Mouse (Mus musculus): Measurements from ENCODE around the gene Gm9913. TPM values are rescaled to one million over a fixed set of nuclear protein-coding genes. Genes with fewer than 3 reads are reported as not detected.

Gene Gm9913
- polyA plus RNA-seq, 1 experiment = not detected

DNA sequence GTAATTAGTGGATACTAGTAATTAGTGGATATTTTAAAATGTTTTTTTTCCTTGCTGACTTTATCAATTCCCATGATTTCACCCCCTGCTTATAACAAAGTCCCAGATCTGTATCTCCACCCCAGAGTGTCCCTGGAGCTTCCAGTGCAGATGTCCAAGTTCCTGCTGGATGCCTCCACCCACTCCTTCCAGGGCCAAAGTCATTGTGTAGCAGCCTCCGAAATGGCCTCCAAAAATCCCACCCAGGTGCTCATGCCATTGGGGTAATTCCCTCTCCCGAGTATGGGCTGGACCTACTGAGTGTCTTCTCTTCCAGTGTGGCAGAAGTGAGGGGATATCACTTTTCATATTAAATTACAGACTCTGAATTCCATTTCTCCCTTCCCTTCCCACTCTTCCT, 5.9 kb downstream of the Gm9913 start:
- Histone ChIP-seq H3K4me1 (peaks cover 31% of the 10 kb centered on the region), H3K36me3 (replicated peaks; ENCODE audit: low read length) (no peaks in the 10 kb centered on the region), H3K27me3 (replicated peaks) (peaks cover 70% of the 10 kb centered on the region), H3K9me3 (no peaks in the 10 kb centered on the region), H3K4me3 (replicated peaks) (no peak overlapping the region)
- TF ChIP-seq FLI1 (IDR thresholded peaks at IDR 0.05; ENCODE audit: low read length) = no peak
- TF ChIP-seq GATA1 (IDR thresholded peaks at IDR 0.05; ENCODE audit: borderline replicate concordance, low read length) = no peak

DNA sequence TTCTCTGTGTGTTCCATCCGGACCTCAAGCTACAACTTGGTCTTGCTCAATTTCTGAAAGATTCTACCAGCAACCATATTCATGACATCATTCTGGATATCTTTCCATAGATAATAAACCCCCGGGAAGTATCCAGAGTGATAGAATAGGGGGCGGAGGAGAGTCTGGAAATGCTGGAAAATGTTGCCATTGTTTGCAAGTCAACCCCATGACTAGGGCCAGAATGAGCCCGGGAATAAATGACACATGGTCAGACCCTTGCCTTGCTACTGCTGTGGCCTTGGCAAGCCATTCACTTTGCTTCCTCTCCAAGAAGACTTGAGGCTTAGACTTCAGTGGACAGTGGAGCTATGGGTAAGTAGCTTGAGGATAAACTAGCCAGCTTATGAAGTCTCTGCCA, 7.0 kb downstream of the Gm9913 start:
- Histone ChIP-seq H3K27me3 (replicated peaks) (peaks cover 64% of the 10 kb centered on the region), H3K9me3 (no peaks in the 10 kb centered on the region), H3K4me3 (replicated peaks) (no peak overlapping the region), H3K4me1 (peaks cover 30% of the 10 kb centered on the region), H3K36me3 (replicated peaks; ENCODE audit: low read length) (no peaks in the 10 kb centered on the region)
- TF ChIP-seq GATA1 (IDR thresholded peaks at IDR 0.05; ENCODE audit: borderline replicate concordance, low read length) (no peak), FLI1 (IDR thresholded peaks at IDR 0.05; ENCODE audit: low read length) (no peak)

DNA sequence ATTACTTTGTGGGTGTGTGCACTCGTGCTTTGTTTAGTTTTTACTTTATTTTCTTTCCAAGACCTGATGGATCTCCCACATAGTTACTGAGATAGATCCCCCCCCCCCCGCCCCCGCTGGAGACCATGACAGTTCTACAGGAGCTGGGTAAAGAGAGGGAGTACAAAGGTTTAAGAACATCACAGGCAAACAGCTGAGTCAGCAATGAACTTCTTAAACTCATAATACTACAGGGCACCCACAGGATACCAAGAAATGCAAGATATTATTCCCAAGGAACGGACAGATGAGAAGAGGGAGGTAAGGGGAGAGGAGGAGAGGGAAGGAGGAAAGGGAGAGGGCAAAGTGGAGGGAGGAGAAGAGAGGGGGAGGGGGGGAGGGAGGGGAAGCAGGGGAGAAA, 7.7 kb downstream of the Gm9913 start:
- H3K4me3 ChIP-seq (replicated peaks) = no peak overlapping the region
- TF ChIP-seq FLI1 (IDR thresholded peaks at IDR 0.05; ENCODE audit: low read length) (no peak), GATA1 (IDR thresholded peaks at IDR 0.05; ENCODE audit: borderline replicate concordance, low read length) (no peak)
- H3K4me1 ChIP-seq = peaks cover 30% of the 10 kb centered on the region
- H3K36me3 ChIP-seq (replicated peaks; ENCODE audit: low read length) = no peaks in the 10 kb centered on the region
- peaks cover 3% of the 10 kb centered on the region; the same call in 1 of the 2 replicates for H3K9me3 ChIP-seq
- H3K27me3 ChIP-seq (replicated peaks) = peaks cover 61% of the 10 kb centered on the region

DNA sequence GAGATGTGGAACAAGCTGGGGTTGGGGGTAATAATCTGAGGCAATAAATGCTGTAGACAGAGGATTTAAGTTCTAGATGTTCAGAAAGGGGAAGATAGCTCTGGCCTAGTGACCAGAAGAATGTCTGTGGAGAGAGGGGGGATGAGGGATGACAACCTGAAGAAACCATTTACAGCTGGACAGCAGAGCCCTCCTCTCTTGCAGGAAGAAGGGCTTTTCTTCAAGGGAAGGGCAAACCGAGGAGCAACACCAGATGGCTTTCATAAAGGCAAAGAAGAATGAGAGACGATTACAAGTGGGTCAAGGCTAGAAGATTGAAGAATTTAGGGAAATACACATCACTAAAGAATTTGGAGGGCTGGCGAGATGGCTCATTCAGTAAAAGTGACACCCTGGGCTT, 9.5 kb downstream of the Gm9913 start:
- no peaks in the 10 kb centered on the region for H3K36me3 ChIP-seq (replicated peaks; ENCODE audit: low read length)
- H3K4me3 ChIP-seq (replicated peaks) = no peak overlapping the region
- TF ChIP-seq FLI1 (IDR thresholded peaks at IDR 0.05; ENCODE audit: low read length) (no peak), GATA1 (IDR thresholded peaks at IDR 0.05; ENCODE audit: borderline replicate concordance, low read length) (no peak)
- peaks cover 23% of the 10 kb centered on the region for H3K4me1 ChIP-seq
- peaks cover 15% of the 10 kb centered on the region for H3K9me3 ChIP-seq
- H3K27me3 ChIP-seq (replicated peaks) = peaks cover 45% of the 10 kb centered on the region

DNA sequence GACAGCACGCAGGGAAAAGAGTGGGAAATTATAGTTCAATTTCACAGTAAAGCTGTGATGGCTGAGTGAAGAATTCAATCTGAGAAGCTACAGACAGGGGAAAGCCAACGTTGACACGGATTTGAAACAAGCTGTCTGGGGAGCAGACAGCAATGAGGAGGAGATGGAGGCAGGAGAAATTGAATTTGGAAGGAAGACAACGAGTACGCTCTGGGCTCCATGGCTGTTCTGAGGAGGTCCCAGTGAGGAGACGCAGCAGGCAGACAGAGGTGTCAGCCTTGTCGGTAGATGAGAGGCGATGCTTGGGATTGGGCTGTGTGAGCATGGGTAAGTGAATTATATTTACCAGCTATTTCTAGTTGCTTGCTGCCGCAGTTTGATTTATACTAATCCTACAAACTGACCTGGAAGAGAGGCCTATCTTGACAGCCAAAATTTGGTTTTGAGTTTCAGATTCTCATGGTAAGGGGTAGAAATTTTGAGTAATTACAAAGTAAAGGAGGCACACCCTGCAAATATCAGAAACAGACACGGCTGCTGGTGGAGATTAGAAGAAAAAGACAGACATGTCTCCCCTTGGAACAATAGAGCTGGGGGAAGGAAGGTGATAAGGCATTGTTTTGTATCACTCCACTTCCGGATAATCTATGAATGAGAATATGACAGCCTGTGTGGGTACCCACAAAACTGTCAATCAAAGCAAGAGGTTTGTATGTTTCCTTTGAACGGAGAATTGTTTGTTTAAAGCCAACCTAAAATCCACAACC, 10.6 kb downstream of the Gm9913 start:
- H3K9me3 ChIP-seq = peaks cover 23% of the 10 kb centered on the region
- H3K27me3 ChIP-seq (replicated peaks) = peaks cover 36% of the 10 kb centered on the region
- H3K36me3 ChIP-seq (replicated peaks; ENCODE audit: low read length) = no peaks in the 10 kb centered on the region
- H3K4me1 ChIP-seq = peaks cover 23% of the 10 kb centered on the region
- TF ChIP-seq GATA1 (IDR thresholded peaks at IDR 0.05; ENCODE audit: borderline replicate concordance, low read length) = no peak
- no peak for TF ChIP-seq FLI1 (IDR thresholded peaks at IDR 0.05; ENCODE audit: low read length)
- no peak overlapping the region for H3K4me3 ChIP-seq (replicated peaks)

DNA sequence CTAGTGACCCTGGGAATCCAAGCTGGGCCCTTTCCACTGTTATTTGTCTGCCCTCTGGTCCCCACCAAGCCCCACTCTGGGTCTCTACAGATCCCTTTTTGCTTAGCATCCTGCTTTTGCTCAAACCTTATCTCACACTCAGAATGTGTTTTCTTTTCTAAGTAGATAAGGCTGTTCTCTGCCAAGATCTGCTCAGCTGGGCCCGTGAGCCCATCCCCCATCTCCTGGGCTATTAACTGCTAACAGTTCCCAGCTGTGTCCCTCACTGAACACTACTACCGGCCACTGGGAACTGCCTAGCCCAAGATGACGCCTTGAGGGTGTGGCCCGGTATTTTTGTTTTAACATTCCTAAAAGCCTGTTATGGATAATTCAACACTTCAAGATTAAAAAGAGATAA, 11.7 kb downstream of the Gm9913 start:
- Histone ChIP-seq H3K27me3 (replicated peaks) (peaks cover 34% of the 10 kb centered on the region), H3K4me3 (replicated peaks) (no peak overlapping the region), H3K36me3 (replicated peaks; ENCODE audit: low read length) (no peaks in the 10 kb centered on the region), H3K9me3 (peaks cover 32% of the 10 kb centered on the region), H3K4me1 (peaks cover 23% of the 10 kb centered on the region)
- TF ChIP-seq FLI1 (IDR thresholded peaks at IDR 0.05; ENCODE audit: low read length) (no peak), GATA1 (IDR thresholded peaks at IDR 0.05; ENCODE audit: borderline replicate concordance, low read length) (no peak)

DNA sequence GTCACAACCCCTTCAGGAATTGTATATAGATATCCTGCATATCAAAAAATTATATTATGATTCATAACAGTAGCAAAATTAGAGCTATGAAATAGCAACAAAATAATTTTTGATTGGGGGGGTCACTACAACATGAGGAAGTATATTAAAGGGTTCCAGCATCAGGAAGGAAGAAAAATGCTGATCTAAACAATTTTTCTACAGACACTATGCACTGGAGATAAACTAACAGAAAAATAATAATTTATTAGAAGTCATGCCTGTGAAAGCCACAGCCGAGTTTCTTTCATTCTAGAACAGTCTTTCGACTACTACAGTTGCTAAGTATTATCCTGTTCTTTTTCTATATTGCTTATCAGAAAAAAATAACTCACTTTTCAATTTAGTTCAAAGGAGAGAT, 20.6 kb downstream of the Gm9913 start:
- Histone ChIP-seq H3K4me3 (replicated peaks) (no peak overlapping the region), H3K36me3 (replicated peaks; ENCODE audit: low read length) (no peaks in the 10 kb centered on the region), H3K9me3 (peaks cover 19% of the 10 kb centered on the region), H3K4me1 (peaks cover 9% of the 10 kb centered on the region), H3K27me3 (replicated peaks) (peaks cover 16% of the 10 kb centered on the region)
- TF ChIP-seq GATA1 (IDR thresholded peaks at IDR 0.05; ENCODE audit: borderline replicate concordance, low read length) (no peak), FLI1 (IDR thresholded peaks at IDR 0.05; ENCODE audit: low read length) (no peak)

DNA sequence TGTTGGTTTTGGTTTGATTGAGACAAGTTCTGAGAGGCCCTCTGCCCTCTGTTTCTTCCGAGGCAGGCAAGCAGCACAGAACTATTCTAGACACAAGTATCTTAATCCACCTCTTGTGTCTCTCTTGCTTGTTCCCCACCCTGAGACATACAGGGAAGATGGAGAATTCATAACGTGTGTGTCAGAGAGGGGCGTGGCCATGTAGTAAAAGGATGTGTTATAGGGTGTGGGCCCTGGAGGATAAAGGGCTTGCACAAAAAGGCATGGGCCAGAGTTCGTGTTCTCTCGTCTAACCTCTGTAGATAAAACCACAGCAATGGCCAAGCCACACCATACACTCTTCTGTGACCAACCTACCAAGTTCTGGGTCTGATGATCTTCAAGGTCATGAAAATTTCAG, 21.7 kb downstream of the Gm9913 start:
- H3K27me3 ChIP-seq (replicated peaks) = peaks cover 13% of the 10 kb centered on the region
- no peak overlapping the region for H3K4me3 ChIP-seq (replicated peaks)
- peaks cover 10% of the 10 kb centered on the region for H3K9me3 ChIP-seq
- no peaks in the 10 kb centered on the region for H3K36me3 ChIP-seq (replicated peaks; ENCODE audit: low read length)
- TF ChIP-seq FLI1 (IDR thresholded peaks at IDR 0.05; ENCODE audit: low read length) = no peak
- TF ChIP-seq GATA1 (IDR thresholded peaks at IDR 0.05; ENCODE audit: borderline replicate concordance, low read length) = no peak
- peaks cover 18% of the 10 kb centered on the region for H3K4me1 ChIP-seq

DNA sequence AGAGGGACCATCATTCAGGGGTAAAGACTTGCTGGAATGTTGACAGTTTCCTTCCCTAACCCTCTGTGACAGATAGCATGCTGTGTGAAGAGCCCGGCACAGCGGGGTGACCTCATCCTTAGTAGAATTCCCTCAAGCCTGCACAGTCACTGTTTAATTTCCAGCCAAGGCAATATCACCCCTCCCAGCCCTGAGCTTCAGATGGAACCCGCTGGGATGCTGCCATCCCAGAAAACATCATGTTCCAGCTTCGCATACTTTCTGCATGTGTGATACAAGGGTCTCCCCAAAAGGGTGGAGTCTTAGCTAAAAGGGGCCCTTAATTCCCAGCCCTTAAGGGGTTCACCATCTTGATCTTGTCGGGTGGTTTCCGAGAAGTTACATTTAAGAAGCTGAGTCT, 25.8 kb downstream of the Gm9913 start:
- peak overlapping the region; percentile 28 for H3K4me3 ChIP-seq (replicated peaks)
- peaks cover 14% of the 10 kb centered on the region for H3K4me1 ChIP-seq
- peaks cover 31% of the 10 kb centered on the region for H3K27me3 ChIP-seq (replicated peaks)
- no peaks in the 10 kb centered on the region for H3K36me3 ChIP-seq (replicated peaks; ENCODE audit: low read length)
- no peaks in the 10 kb centered on the region for H3K9me3 ChIP-seq
- no peak for TF ChIP-seq FLI1 (IDR thresholded peaks at IDR 0.05; ENCODE audit: low read length)
- TF ChIP-seq GATA1 (IDR thresholded peaks at IDR 0.05; ENCODE audit: borderline replicate concordance, low read length) = no peak

DNA sequence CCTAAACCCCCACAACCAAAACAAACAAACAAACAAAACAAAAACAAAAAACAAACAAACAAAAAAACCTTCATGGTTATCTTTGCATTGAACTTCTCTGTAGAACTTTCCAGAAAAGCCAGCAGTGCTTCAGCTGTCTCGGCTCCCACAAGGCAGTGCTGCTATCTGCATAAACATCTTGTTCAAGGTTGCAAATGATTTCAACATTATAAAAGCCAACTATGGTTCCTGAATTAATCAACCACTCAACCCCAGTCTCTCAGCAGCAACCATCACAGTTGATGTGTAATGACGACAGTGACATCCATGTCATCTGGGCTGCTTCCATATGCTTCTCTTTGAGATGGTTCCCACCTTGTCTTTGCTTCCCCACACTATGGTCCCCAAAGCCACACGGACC, 34.8 kb downstream of the Gm9913 start:
- TF ChIP-seq FLI1 (IDR thresholded peaks at IDR 0.05; ENCODE audit: low read length) = no peak
- no peak for TF ChIP-seq GATA1 (IDR thresholded peaks at IDR 0.05; ENCODE audit: borderline replicate concordance, low read length)
- Histone ChIP-seq H3K4me3 (replicated peaks) (no peak overlapping the region), H3K36me3 (replicated peaks; ENCODE audit: low read length) (no peaks in the 10 kb centered on the region), H3K9me3 (no peaks in the 10 kb centered on the region), H3K4me1 (no peaks in the 10 kb centered on the region), H3K27me3 (replicated peaks) (peaks cover 20% of the 10 kb centered on the region)
